Mouse (Mus musculus) liver, adult 2 months (tissue): ENCODE measurements around the gene Acvr1b. TPM values are rescaled to one million over a fixed set of nuclear protein-coding genes. Genes with fewer than 3 reads are reported as not detected.

Experiments used
- DNase-seq: peaks from one replicate; pipeline ENCODE4 v3.0.0-alpha.2; 2011; ENCODE audit warnings: low read depth, low spot score; ENCODE audit errors: extremely low read depth
- H3K27ac ChIP-seq: fragments of 200-500 bp; replicated peaks from 2 replicates; pipeline ENCODE4 v1.5.1; 2012; ENCODE audit warnings: low read depth, mild to moderate bottlenecking, control low read depth, inconsistent platforms, low read length; ENCODE audit not compliant: insufficient read depth
- H3K27me3 ChIP-seq: fragments of 200-500 bp; 2 replicates; pipeline ENCODE4 v1.6.1; 2012; ENCODE audit warnings: mild to moderate bottlenecking, moderate library complexity, low read length, inconsistent platforms; ENCODE audit not compliant: control insufficient read depth, insufficient read depth
- H3K36me3 ChIP-seq: fragments of 200-500 bp; 2 replicates; pipeline ENCODE4 v1.6.1; 2012; ENCODE audit warnings: low read length, inconsistent platforms; ENCODE audit not compliant: control insufficient read depth, insufficient read depth
- H3K4me1 ChIP-seq: fragments of 200-500 bp; 2 replicates; pipeline ENCODE4 v1.6.1; 2011; ENCODE audit warnings: low read length; ENCODE audit not compliant: control insufficient read depth, insufficient read depth
- H3K4me3 ChIP-seq: fragments of 200-500 bp; 2 replicates; pipeline ENCODE4 v1.5.1; 2011; ENCODE audit warnings: low read depth, mild to moderate bottlenecking, control low read depth, low read length, moderate library complexity; ENCODE audit not compliant: insufficient read depth
- H3K79me2 ChIP-seq: fragments of 200-500 bp; 2 replicates; pipeline ENCODE4 v1.6.1; 2012; ENCODE audit warnings: inconsistent platforms, mild to moderate bottlenecking, low read length, moderate library complexity; ENCODE audit not compliant: control insufficient read depth, insufficient read depth
- H3K9ac ChIP-seq: fragments of 200-500 bp; 2 replicates; pipeline ENCODE4 v1.6.1; 2012; ENCODE audit warnings: low read depth, mild to moderate bottlenecking, control low read depth, inconsistent platforms, low read length
- CTCF ChIP-seq: fragments of 200-500 bp; IDR thresholded peaks from 2 replicates; pipeline ENCODE4 v1.5.1; 2011; ENCODE audit warnings: low read depth, low read length, control low read depth
- POLR2A ChIP-seq: fragments of 200-500 bp; IDR thresholded peaks from 2 replicates; pipeline ENCODE4 v1.6.1; 2011; ENCODE audit warnings: low read length, control low read depth; ENCODE audit not compliant: insufficient read depth; ENCODE audit errors: extremely low read depth
- WGBS: fragments of 180-500 bp; shearing (Covaris S2); methylation state at CpG from one replicate; pipeline ENCODE4 v1.1.7; 2018; 5-methylcytosine and 5-hydroxymethylcytosine counted together
- polyA plus RNA-seq: library from polyadenylated mRNA; depleted of rRNA; stranded (reverse); fragments of >200 nt; gene quantifications from 2 replicates; pipeline ENCODE4 v1.2.3, GENCODE M21; 2012
- total RNA-seq: library from RNA; depleted of rRNA; stranded (reverse); fragments of >200 nt; gene quantifications from 2 replicates; pipeline ENCODE4 v1.2.3, GENCODE M21; 2014

The Acvr1b gene
- total and polyA plus RNA-seq, 2 experiments: 5.0 to 9.6 TPM

DNA sequence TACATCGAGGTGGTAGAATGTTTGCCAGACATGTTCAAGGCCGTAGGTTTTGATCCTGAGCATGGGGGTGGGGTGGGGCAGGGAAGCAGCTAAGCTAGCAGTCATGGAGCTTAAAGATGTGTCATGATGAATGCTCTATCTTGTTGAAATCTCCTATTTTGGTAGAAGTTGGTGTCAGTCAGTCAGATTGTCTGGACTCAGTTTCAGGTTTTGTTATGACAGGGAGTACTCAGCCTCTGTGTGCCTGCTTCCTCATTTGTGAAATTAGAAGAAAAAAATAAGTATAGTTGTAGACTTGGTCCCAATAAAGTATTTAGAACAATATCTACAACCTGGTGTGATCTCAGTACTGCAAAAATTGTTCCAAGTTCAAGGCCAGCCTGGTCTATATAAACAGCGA lies 35.2 kb upstream of the Acvr1b start:
- Histone ChIP-seq H3K4me3 (no peak overlapping the region), H3K79me2 (no peaks in the 10 kb centered on the region; the same call in 1 of the 2 replicates), H3K4me1 (peaks cover 10% of the 10 kb centered on the region), H3K27me3 (no peaks in the 10 kb centered on the region), H3K27ac (no peak overlapping the region), H3K36me3 (no peaks in the 10 kb centered on the region), H3K9ac (no peak overlapping the region)
- DNase-seq: no peak
- 55% methylated on average over 3 of the region's 3 CpGs for WGBS
- no peak for TF ChIP-seq CTCF
- TF ChIP-seq POLR2A: no peak

DNA sequence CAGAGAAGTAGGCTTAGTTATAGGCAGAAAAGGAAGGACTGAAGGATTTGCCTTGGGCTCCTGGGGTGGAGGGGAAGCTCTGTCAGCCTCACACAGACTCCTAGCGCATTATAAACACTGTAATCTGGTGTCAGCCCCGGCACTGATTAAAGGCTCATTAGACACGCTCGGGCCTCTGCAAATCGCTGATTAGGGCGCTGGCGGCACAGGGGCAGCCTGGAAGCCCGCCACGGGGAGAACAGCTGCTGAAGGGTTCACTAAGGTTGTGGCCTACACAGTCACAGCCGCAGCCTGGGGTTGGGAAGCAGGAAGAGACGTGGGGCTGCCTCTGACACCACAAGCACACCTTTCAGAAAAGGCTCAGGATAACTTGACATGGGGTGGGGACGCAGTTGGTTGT lies 34.0 kb upstream of the Acvr1b start:
- 40% methylated on average over 12 of the region's 12 CpGs for WGBS
- TF ChIP-seq POLR2A (no peak), CTCF (no peak)
- Histone ChIP-seq H3K4me1 (peaks cover 10% of the 10 kb centered on the region), H3K36me3 (no peaks in the 10 kb centered on the region), H3K27me3 (no peaks in the 10 kb centered on the region), H3K4me3 (no peak overlapping the region), H3K9ac (no peak overlapping the region), H3K79me2 (no peaks in the 10 kb centered on the region; the same call in 1 of the 2 replicates), H3K27ac (no peak overlapping the region)
- peak; percentile 23 for DNase-seq

DNA sequence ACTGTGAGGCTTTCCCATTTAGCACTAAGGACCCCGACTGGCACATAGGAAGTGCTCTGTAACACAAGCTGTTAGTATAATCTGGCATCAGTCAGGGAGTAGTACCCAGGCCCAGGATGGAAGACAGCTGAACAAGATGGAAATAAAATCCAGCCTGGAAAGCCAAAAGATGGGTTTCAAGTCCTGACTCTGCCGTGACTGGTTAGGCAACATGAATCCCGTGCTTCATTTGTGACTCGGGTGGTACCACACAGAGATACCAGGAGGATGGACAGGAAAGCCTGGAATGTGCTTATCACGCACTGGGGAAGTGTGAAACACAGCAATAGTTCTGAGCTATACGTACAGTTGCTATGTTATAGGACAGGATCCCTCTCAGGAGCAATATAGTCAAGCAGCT lies 33.3 kb upstream of the Acvr1b start:
- peaks cover 10% of the 10 kb centered on the region for H3K4me1 ChIP-seq
- H3K27me3 ChIP-seq: no peaks in the 10 kb centered on the region
- H3K36me3 ChIP-seq: no peaks in the 10 kb centered on the region
- DNase-seq: no peak
- TF ChIP-seq CTCF (no peak), POLR2A (no peak)
- H3K27ac ChIP-seq: no peak overlapping the region
- H3K4me3 ChIP-seq: no peak overlapping the region
- H3K9ac ChIP-seq: no peak overlapping the region
- no peaks in the 10 kb centered on the region; the same call in 1 of the 2 replicates for H3K79me2 ChIP-seq
- 57% methylated on average over 6 of the region's 6 CpGs for WGBS

DNA sequence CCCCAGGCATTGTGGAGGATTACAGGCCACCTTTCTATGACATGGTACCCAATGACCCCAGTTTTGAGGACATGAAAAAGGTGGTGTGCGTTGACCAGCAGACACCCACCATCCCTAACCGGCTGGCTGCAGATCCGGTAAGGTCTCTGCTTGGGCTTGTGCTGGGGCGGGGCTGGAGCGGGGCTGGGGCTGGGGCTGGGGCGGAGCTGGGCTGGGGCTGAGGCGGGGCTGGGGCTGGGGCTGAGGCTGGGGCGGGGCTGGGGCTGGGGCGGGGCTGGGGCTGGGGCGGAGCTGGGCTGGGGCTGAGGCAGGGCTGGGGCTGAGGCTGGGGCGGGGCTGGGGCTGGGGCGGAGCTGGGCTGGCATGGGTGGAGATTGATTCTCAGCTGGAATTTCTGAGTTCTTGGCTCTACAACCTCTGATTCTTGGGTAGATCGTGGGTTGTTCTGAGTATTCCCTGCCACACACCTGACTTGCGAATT lies 32.8 kb upstream of the Acvr1b start:
- peaks cover 10% of the 10 kb centered on the region for H3K4me1 ChIP-seq
- H3K27ac ChIP-seq: no peak overlapping the region
- WGBS: 7% methylated on average over 10 of the region's 14 CpGs
- H3K79me2 ChIP-seq: no peaks in the 10 kb centered on the region; the same call in 1 of the 2 replicates
- H3K27me3 ChIP-seq: no peaks in the 10 kb centered on the region
- no peaks in the 10 kb centered on the region for H3K36me3 ChIP-seq
- DNase-seq: peak; percentile 61
- H3K4me3 ChIP-seq: no peak overlapping the region
- H3K9ac ChIP-seq: no peak overlapping the region; the same call in 1 of the 2 replicates
- TF ChIP-seq POLR2A: no peak
- TF ChIP-seq CTCF: no peak

DNA sequence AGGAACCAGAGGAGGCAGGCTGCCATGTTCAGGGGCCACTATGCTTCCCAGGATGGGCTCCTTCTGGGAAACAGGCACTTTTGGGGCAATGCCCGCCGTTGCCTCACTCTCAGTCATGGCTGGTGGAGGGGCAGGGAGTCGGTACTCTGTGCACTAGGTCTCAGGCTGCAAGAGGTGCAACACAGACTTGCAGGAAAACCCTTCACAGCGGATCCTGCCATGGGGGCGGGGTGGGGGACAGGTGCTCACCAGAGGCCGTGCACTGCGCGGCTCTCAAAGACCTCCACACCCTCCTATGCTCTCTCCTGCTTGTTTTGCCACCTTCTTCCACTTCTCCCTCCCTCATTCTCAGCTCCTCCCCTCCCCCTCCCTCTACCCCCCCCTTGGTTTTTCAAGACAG lies 31.2 kb upstream of the Acvr1b start:
- TF ChIP-seq CTCF (no peak), POLR2A (no peak)
- H3K27me3 ChIP-seq: no peaks in the 10 kb centered on the region
- WGBS: 76% methylated on average over 8 of the region's 8 CpGs
- no peak overlapping the region for H3K9ac ChIP-seq
- no peaks in the 10 kb centered on the region; the same call in 1 of the 2 replicates for H3K79me2 ChIP-seq
- H3K27ac ChIP-seq: no peak overlapping the region
- H3K36me3 ChIP-seq: no peaks in the 10 kb centered on the region
- peaks cover 10% of the 10 kb centered on the region for H3K4me1 ChIP-seq
- DNase-seq: no peak
- H3K4me3 ChIP-seq: no peak overlapping the region

DNA sequence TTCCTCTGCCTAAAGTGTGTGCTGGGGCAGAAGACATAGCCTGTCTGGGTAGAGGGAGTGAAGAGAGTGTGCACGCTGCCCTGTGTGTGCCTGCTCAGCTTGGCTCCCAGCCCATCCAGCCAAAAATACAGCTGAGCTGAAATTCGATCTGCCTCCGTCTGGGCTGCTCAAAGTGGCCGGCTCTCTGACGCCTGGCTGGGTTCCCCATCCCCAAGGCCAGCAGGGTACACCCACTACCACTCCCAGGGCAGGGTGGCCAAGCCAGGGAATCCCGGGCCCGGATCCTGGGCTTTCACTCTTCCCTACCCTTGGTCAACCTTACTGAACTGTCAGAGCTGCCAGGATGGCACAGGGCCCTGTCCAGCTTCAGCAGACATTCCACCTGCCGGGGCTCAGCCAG lies 30.4 kb upstream of the Acvr1b start:
- Histone ChIP-seq H3K4me1 (peaks cover 10% of the 10 kb centered on the region), H3K9ac (peak overlapping the region; percentile 68), H3K4me3 (no peak overlapping the region; the same call in 1 of the 2 replicates), H3K27ac (peak overlapping the region; percentile 92), H3K79me2 (no peaks in the 10 kb centered on the region; the same call in 1 of the 2 replicates), H3K36me3 (no peaks in the 10 kb centered on the region), H3K27me3 (no peaks in the 10 kb centered on the region)
- peak; percentile 89 for DNase-seq
- 15% methylated on average over 8 of the region's 8 CpGs for WGBS
- TF ChIP-seq POLR2A (no peak), CTCF (no peak)
